In the genomic region with DNA sequence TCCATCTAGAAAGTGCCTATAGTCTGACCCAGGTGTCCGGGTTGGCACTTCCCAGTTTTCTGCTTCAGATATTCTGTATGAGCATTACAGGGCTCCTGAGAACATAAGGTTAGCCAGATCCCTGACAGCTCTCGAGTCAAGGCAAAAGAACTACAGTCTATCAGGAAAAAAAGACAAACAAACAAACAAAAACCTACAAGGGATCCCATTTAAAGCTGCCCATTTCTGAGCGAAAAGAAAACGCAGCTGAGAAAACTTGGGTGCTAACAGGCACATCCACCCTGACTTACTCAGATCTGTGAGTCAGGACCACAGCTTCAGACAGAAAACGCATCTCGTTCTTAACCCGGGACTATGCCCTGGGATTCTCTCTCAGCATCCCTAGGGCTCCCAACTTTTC, we compare ENCODE assay signal across 9 mouse cellular contexts. TPM values are rescaled to one million over a fixed set of nuclear protein-coding genes. Genes with fewer than 3 reads are reported as not detected.
DNase-seq lines count a peak whose midpoint lies in the region; ATAC-seq and TF ChIP-seq lines count a peak whose summit lies in the region.
"Had no signal": no experiment of that assay in that cellular context is flagged by ENCODE, and none has a peak within 500 bp of the region (broad histone marks: within the 10 kb centered on the region; RNA-seq: fewer than 3 reads in every experiment).

No protein-coding gene starts in this region.

- 0 out of 2 replicates have a peak, but pooled peaks cover 5% of the 10 kb centered on the region for H3K4me1 ChIP-seq in neural tube, embryonic 11.5 days (ENCODE audit: control insufficient read depth, insufficient read depth, low read length)
- peaks cover 14% of the 10 kb centered on the region for H3K4me1 ChIP-seq in limb, embryonic 15.5 days
- no peaks in the 10 kb centered on the region for H3K4me1 ChIP-seq in stomach, postnatal 0 days (replicated peaks; ENCODE audit: control insufficient read depth, insufficient read depth)

- H3K9ac ChIP-seq in neural tube, embryonic 11.5 days (ENCODE audit: low read length): no peak overlapping the region
- H3K9ac ChIP-seq in limb, embryonic 15.5 days: no peak overlapping the region
- 0 out of 2 replicates have a peak overlapping the region, but pooled peaks have one; percentile 18 for H3K9ac ChIP-seq in stomach, postnatal 0 days (ENCODE audit: low read length)

- WGBS in neural tube, embryonic 11.5 days: 7% methylated on average over 7 of the region's 7 CpGs
- 5% methylated on average over 7 of the region's 7 CpGs for WGBS in limb, embryonic 15.5 days
- WGBS in stomach, postnatal 0 days: 3% methylated on average over 7 of the region's 7 CpGs

- no peak for TF ChIP-seq EP300 in stomach, postnatal 0 days (optimal IDR thresholded peaks at IDR 0.05)

- peak overlapping the region; percentile 87 for H3K4me2 ChIP-seq in neural tube, embryonic 11.5 days (ENCODE audit: low read depth)
- H3K4me2 ChIP-seq in limb, embryonic 15.5 days: peak overlapping the region; percentile 95
- H3K4me2 ChIP-seq in stomach, postnatal 0 days (replicated peaks; ENCODE audit: low read depth): peak overlapping the region; percentile 79

- H3K36me3 ChIP-seq in neural tube, embryonic 11.5 days (ENCODE audit: control insufficient read depth, insufficient read depth, low read length): no peaks in the 10 kb centered on the region
- H3K36me3 ChIP-seq in limb, embryonic 15.5 days: no peaks in the 10 kb centered on the region
- H3K36me3 ChIP-seq in stomach, postnatal 0 days (ENCODE audit: control insufficient read depth, insufficient read depth, low read length): no peaks in the 10 kb centered on the region

- no peak for TF ChIP-seq CTCF in stomach, postnatal 0 days (IDR thresholded peaks at IDR 0.05; ENCODE audit: low read depth)

- ATAC-seq in neural tube, embryonic 11.5 days (ENCODE audit: insufficient read depth, low FRiP score, low TSS enrichment): no peak
- no peak for ATAC-seq in limb, embryonic 15.5 days (ENCODE audit: insufficient number of reproducible peaks, low FRiP score, low TSS enrichment, low read depth)
- ATAC-seq in stomach, postnatal 0 days (ENCODE audit: low FRiP score, low TSS enrichment): no peak

- no peak overlapping the region for H3K27ac ChIP-seq in neural tube, embryonic 11.5 days (ENCODE audit: low read depth, low read length)
- no peak overlapping the region for H3K27ac ChIP-seq in limb, embryonic 15.5 days
- H3K27ac ChIP-seq in stomach, postnatal 0 days (replicated peaks): no peak overlapping the region

- peak overlapping the region; percentile 49 for H3K4me3 ChIP-seq in neural tube, embryonic 11.5 days (ENCODE audit: low read depth, low read length)
- H3K4me3 ChIP-seq in limb, embryonic 15.5 days: peak overlapping the region; percentile 57
- H3K4me3 ChIP-seq in stomach, postnatal 0 days (ENCODE audit: low read depth, low read length): peak overlapping the region; percentile 54

- DNase-seq in embryo, embryonic 9.5 days (ENCODE audit: extremely low spot score): peak; percentile 7
- no peak for DNase-seq in embryo, embryonic 10 days (ENCODE audit: low spot score)
- DNase-seq in neural tube, embryonic 11.5 days (ENCODE audit: low spot score): no peak
- DNase-seq in neural tube, embryonic 10.5 days (ENCODE audit: extremely low spot score, low spot score): no peak
- no peak for DNase-seq in stomach, postnatal 0 days (ENCODE audit: low spot score)
- no peak for DNase-seq in lung, postnatal 14 days
- no peak for DNase-seq in adrenal gland, postnatal 25 days
- DNase-seq: gastrocnemius, postnatal 14 days had no signal

- H3K9me3 ChIP-seq in neural tube, embryonic 11.5 days (ENCODE audit: control insufficient read depth, low read length): no peaks in the 10 kb centered on the region
- H3K9me3 ChIP-seq in limb, embryonic 15.5 days: no peaks in the 10 kb centered on the region
- no peaks in the 10 kb centered on the region for H3K9me3 ChIP-seq in stomach, postnatal 0 days (ENCODE audit: control insufficient read depth, low read length)

- 0 out of 2 replicates have a peak, but pooled peaks cover 4% of the 10 kb centered on the region for H3K27me3 ChIP-seq in neural tube, embryonic 11.5 days (ENCODE audit: control insufficient read depth, insufficient read depth, low read length)
- peaks cover 19% of the 10 kb centered on the region; the same call in 1 of the 2 replicates for H3K27me3 ChIP-seq in limb, embryonic 15.5 days
- H3K27me3 ChIP-seq in stomach, postnatal 0 days (ENCODE audit: control insufficient read depth, insufficient read depth, low read length): no peaks in the 10 kb centered on the region

RNA-seq across cellular contexts. Expression of a gene that starts 9.5 kb away (rescaled TPM):
- polyA plus RNA-seq in neural tube, embryonic 11.5 days (2014; fragmentation: Nextera tagmentation; extraction: Ambion mirVana): 0.64 and 1.0 TPM in 2 replicates
- 1.2 and 2.2 TPM in 2 replicates for polyA plus RNA-seq in limb, embryonic 15.5 days (2015; fragmentation: Nextera tagmentation; extraction: Ambion mirVana)
- polyA plus RNA-seq in stomach, postnatal 0 days (2015; fragmentation: Nextera tagmentation; extraction: Ambion mirVana): 1.1 and 1.2 TPM in 2 replicates
- 0.29 and 0.52 TPM in 2 replicates for total RNA-seq in adrenal gland, postnatal 25 days (2021)
